Mouse (Mus musculus): ENCODE data around the gene Zbtb32.

- TF ChIP-seq CTCF (IDR thresholded peaks at IDR 0.05; ENCODE audit: low read depth, low read length) (no peak), POLR2A (IDR thresholded peaks at IDR 0.05; ENCODE audit: borderline replicate concordance, low read depth, low read length) (no peak)
Observed at GRCm38 (mm10) chr7:30596093-30596492, 2.6 kb downstream of the Zbtb32 start.

All from bone marrow macrophage, adult 2 months (primary cell).